Mouse (Mus musculus): ENCODE measurements around the gene Skint8.

GRCm38 (mm10) chr4:111972623-111973022, 53.4 kb downstream of the Skint8 start, which contains the start of gene Skint7:
- TF ChIP-seq ZNF384 (IDR thresholded peaks at IDR 0.05; ENCODE audit: low read depth, low read length) (no peak), HCFC1 (IDR thresholded peaks at IDR 0.05; ENCODE audit: borderline replicate concordance, insufficient read depth, low read length) (no peak), MAFK (IDR thresholded peaks at IDR 0.05; ENCODE audit: insufficient read depth, low read depth, low read length) (no peak)
